Mouse (Mus musculus): ENCODE measurements around the gene Cstad.

DNA sequence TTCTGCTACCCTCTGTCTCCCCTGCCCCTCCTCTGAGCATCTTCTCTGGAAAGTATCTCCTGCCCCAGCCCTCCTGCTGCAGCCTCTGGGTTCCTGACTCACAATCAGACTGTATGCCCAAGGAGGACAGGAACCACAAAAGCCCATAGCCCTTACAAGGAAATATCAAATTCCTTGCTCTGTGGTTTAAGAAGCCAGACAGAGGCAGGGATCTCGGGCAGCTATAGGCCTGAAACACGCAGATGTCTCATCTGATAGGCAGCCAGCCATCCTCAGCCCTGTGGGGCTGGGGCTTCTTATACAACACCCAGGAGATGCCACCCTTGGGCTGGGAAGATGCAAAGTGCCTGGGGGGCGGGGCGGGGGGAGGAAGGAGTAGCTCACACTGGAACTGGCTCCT lies 956 bp downstream of the Cstad start:
- TF ChIP-seq CTCF (IDR thresholded peaks at IDR 0.05; ENCODE audit: low read depth) = no peak
- TF ChIP-seq EP300 (optimal IDR thresholded peaks at IDR 0.05) = no peak
